Mouse (Mus musculus): ENCODE measurements around the gene Tmtc2.

DNA sequence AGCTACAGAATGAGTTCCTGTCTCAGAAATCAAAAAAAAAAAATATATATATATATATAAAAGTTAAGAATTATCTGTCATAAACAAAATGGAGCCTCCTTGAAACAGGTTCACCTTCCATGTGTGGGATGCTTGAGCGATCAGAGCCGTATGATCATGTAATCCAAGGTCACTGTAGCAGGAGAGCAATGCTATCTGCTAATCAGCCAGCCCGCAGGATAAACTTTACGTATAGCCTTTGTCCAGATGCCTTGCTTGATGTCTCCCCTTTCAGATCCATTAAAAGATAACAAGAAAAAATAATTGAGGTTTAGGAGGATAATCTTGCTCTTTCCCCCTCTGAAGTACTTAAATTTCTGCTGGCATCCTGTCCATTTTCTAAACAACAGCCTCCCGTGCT lies 374.7 kb downstream of the Tmtc2 start:
- TF ChIP-seq ZC3H11A (IDR thresholded peaks at IDR 0.05; ENCODE audit: borderline replicate concordance, low read depth, low read length) (no peak), HCFC1 (IDR thresholded peaks at IDR 0.05; ENCODE audit: borderline replicate concordance, insufficient read depth, low read length) (no peak)

Measured in ES-E14 (cell line).